Mouse (Mus musculus): ENCODE measurements at regions not wholly inside any gene's neighbourhood (a gene's known extent, or its start where the extent isn't known, plus 50 kb on each side); places are given as distances from the start of the nearest gene placed in this dataset.
A peak's percentile ranks its signal among the peaks of the same experiment; 100 is the strongest.

GRCm38 (mm10) chr10:122566601-122567000, 112.0 kb upstream of the Ppm1h start:
- DNase-seq, result no peak

GRCm38 (mm10) chr10:122569546-122570202, 108.9 kb upstream of the Ppm1h start:
- no peak for DNase-seq

- no peak for DNase-seq
Observed at GRCm38 (mm10) chr10:122570909-122571551, 107.5 kb upstream of the Ppm1h start.

GRCm38 (mm10) chr10:122576171-122577063, 102.1 kb upstream of the Ppm1h start:
- no peak for DNase-seq

GRCm38 (mm10) chr10:122578209-122579001, 100.2 kb upstream of the Ppm1h start:
- peak in 1 of 2 experiments; percentile 31 for DNase-seq

- DNase-seq, result no peak
Observed at GRCm38 (mm10) chr10:122581096-122581495, 97.5 kb upstream of the Ppm1h start.

GRCm38 (mm10) chr10:122587541-122587940, 91.0 kb upstream of the Ppm1h start:
- no peak for DNase-seq

- DNase-seq, result no peak
Observed at GRCm38 (mm10) chr10:122599511-122599910, 79.1 kb upstream of the Ppm1h start.

- DNase-seq, result no peak
Observed at GRCm38 (mm10) chr10:122602394-122602793, 76.2 kb upstream of the Ppm1h start.

- no peak for DNase-seq
Observed at GRCm38 (mm10) chr10:122603960-122604359, 74.6 kb upstream of the Ppm1h start.

GRCm38 (mm10) chr10:122613281-122613680, 65.3 kb upstream of the Ppm1h start:
- no peak for DNase-seq

- no peak for DNase-seq
Observed at GRCm38 (mm10) chr10:122613891-122614290, 64.7 kb upstream of the Ppm1h start.

GRCm38 (mm10) chr10:122614720-122615119, 63.8 kb upstream of the Ppm1h start:
- DNase-seq, result peak in 1 of 2 experiments; percentile 6

GRCm38 (mm10) chr10:122615658-122616057, 62.9 kb upstream of the Ppm1h start:
- DNase-seq, result no peak

GRCm38 (mm10) chr10:122616385-122616784, 62.2 kb upstream of the Ppm1h start:
- no peak for DNase-seq

GRCm38 (mm10) chr10:122618854-122619253, 59.7 kb upstream of the Ppm1h start:
- DNase-seq, result no peak

GRCm38 (mm10) chr10:122619406-122620116, 59.0 kb upstream of the Ppm1h start:
- DNase-seq, result no peak
